Mouse (Mus musculus) liver, embryonic 14.5 days (tissue): ENCODE measurements around the gene Ces1e. TPM values are rescaled to one million over a fixed set of nuclear protein-coding genes. Genes with fewer than 3 reads are reported as not detected.

ENCODE experiments used
- ATAC-seq: fragments of 200-750 bp; cut with Nextera tagmentation; 2 replicates; pipeline ENCODE4 v1.8.0; 2017; ENCODE audit warnings: moderate number of reproducible peaks, mild to moderate bottlenecking, moderate library complexity; ENCODE audit not compliant: insufficient read depth
- DNase-seq, 3 experiments: peaks; one replicate each; pipeline ENCODE4 v3.0.0-alpha.2; 2012 to 2013; ENCODE audit warnings: low read depth in 3 of 3, low spot score in 3 of 3
- H3K27ac ChIP-seq: fragments of 300-500 bp; sonication (generic); 2 replicates; pipeline ENCODE4 v1.5.1; 2014; ENCODE audit warnings: moderate library complexity, mild to moderate bottlenecking, control low read depth, inconsistent platforms
- H3K27me3 ChIP-seq: fragments of 300-500 bp; sonication (generic); 2 replicates; pipeline ENCODE4 v1.6.1; 2014; ENCODE audit warnings: mild to moderate bottlenecking, low read length, moderate library complexity; ENCODE audit not compliant: control insufficient read depth, insufficient read depth
- H3K36me3 ChIP-seq: fragments of 300-500 bp; sonication (generic); replicated peaks from 2 replicates; pipeline ENCODE4 v1.6.1; 2014; ENCODE audit warnings: low read depth; ENCODE audit not compliant: control insufficient read depth, insufficient read depth
- H3K4me1 ChIP-seq, 2 experiments: fragments of 200-500 bp in 1 of 2; fragments of 300-500 bp in 1 of 2; sonication (generic) in 1 of 2; replicated peaks; 2 replicates each; pipeline ENCODE4 v1.6.1; 2012 to 2014; ENCODE audit warnings: antibody characterized with exemption in 1 of 2, inconsistent platforms in 1 of 2, low read length in 1 of 2; ENCODE audit not compliant: control insufficient read depth in 2 of 2, insufficient read depth in 2 of 2
- H3K4me2 ChIP-seq: fragments of 300-500 bp; sonication (generic); 2 replicates; pipeline ENCODE4 v1.6.1; 2014; ENCODE audit warnings: low read depth, mild to moderate bottlenecking, control low read depth, moderate library complexity
- H3K4me3 ChIP-seq, 2 experiments: fragments of 200-500 bp in 1 of 2; fragments of 300-500 bp in 1 of 2; sonication (generic) in 1 of 2; 2 replicates each; pipeline ENCODE4 v1.5.1; 2012 to 2014; ENCODE audit warnings: low read depth in 2 of 2, low read length in 2 of 2, mild to moderate bottlenecking in 2 of 2, control low read depth in 1 of 2, inconsistent platforms in 1 of 2, moderate library complexity in 1 of 2; ENCODE audit not compliant: insufficient read depth in 1 of 2
- H3K9ac ChIP-seq: fragments of 300-500 bp; sonication (generic); replicated peaks from 2 replicates; pipeline ENCODE4 v1.6.1; 2014; ENCODE audit warnings: mild to moderate bottlenecking, control low read depth, moderate library complexity
- H3K9me3 ChIP-seq: fragments of 300-500 bp; sonication (generic); 2 replicates; pipeline ENCODE4 v1.6.1; 2016; ENCODE audit warnings: low read length, mixed read lengths; ENCODE audit not compliant: control insufficient read depth
- CTCF ChIP-seq: IDR thresholded peaks from 2 replicates; pipeline ENCODE4 v1.5.1; 2016; ENCODE audit warnings: antibody characterized with exemption, low read depth, control low read depth
- EP300 ChIP-seq: IDR thresholded peaks from 2 replicates; pipeline ENCODE4 v1.6.1; 2016; ENCODE audit warnings: antibody characterized with exemption, low read depth
- WGBS: fragments of 180-500 bp; shearing (Covaris S2); extraction: QIAGEN DNeasy Blood & Tissue Kit; methylation state at CpG from one replicate; pipeline ENCODE4 v1.1.7; 2014; ENCODE audit not compliant: insufficient replicate concordance; 5-methylcytosine and 5-hydroxymethylcytosine counted together
- polyA plus RNA-seq, 2 experiments: library from polyadenylated mRNA; depleted of rRNA in 1 of 2; stranded (reverse) in 1 of 2; unstranded in 1 of 2; fragments of >200 nt; fragmentation: Nextera tagmentation in 1 of 2; extraction: Ambion mirVana in 1 of 2; gene quantifications; 2 replicates each; pipeline versions ENCODE4 v1.2.1 to v1.2.3; 2012 to 2014

Ces1e gene
- polyA plus RNA-seq, 2 experiments = 1.4 to 1.9 TPM

- H3K9me3 ChIP-seq = no peaks in the 10 kb centered on the region
- ATAC-seq (no peak), DNase-seq (no peak)
- H3K27me3 ChIP-seq = no peaks in the 10 kb centered on the region
- H3K4me3 ChIP-seq = no peak overlapping the region
- WGBS = 33% methylated on average over 2 of the region's 2 CpGs
- no peak overlapping the region for H3K4me2 ChIP-seq
- H3K36me3 ChIP-seq = no peaks in the 10 kb centered on the region
- H3K9ac ChIP-seq = no peak overlapping the region
- H3K4me1 ChIP-seq = no peaks in the 10 kb centered on the region; a peak in 1 of 4 replicates
- TF ChIP-seq CTCF (no peak), EP300 (no peak)
- no peak overlapping the region for H3K27ac ChIP-seq
These were observed 32.0 kb upstream of the Ces1e start for GRCm38 (mm10) chr8:93261436-93261835.

GRCm38 (mm10) chr8:93252400-93252925 is 23.0 kb upstream of the Ces1e start:
- 72% methylated on average over 1 of the region's 1 CpGs for WGBS

GRCm38 (mm10) chr8:93246057-93246456 is 16.6 kb upstream of the Ces1e start:
- Histone ChIP-seq H3K4me3 (no peak overlapping the region), H3K4me1 (no peaks in the 10 kb centered on the region; a peak in 1 of 4 replicates), H3K27ac (no peak overlapping the region), H3K4me2 (no peak overlapping the region), H3K9ac (no peak overlapping the region), H3K27me3 (no peaks in the 10 kb centered on the region), H3K9me3 (no peaks in the 10 kb centered on the region), H3K36me3 (no peaks in the 10 kb centered on the region)
- WGBS = 55% methylated on average over 2 of the region's 2 CpGs
- DNase-seq (no peak), ATAC-seq (no peak)
- TF ChIP-seq EP300 (no peak), CTCF (no peak)

More at GRCm38 (mm10) chr8:93252400-93252925, 23.0 kb upstream of the Ces1e start:
- no peaks in the 10 kb centered on the region for H3K9me3 ChIP-seq
- TF ChIP-seq CTCF = no peak
- no peak; the same call in 1 of the 2 replicates for TF ChIP-seq EP300
- no peaks in the 10 kb centered on the region for H3K36me3 ChIP-seq
- H3K4me3 ChIP-seq = no peak overlapping the region
- peak in 2 of 3 experiments; percentile 13 to 23 for DNase-seq
- ATAC-seq = peak; percentile 60; the same call in 1 of the 2 replicates
- H3K4me1 ChIP-seq = no peaks in the 10 kb centered on the region; a peak in 1 of 4 replicates
- H3K27me3 ChIP-seq = no peaks in the 10 kb centered on the region
- no peak overlapping the region for H3K4me2 ChIP-seq
- H3K9ac ChIP-seq = no peak overlapping the region
- H3K27ac ChIP-seq = no peak overlapping the region

GRCm38 (mm10) chr8:93239884-93240283 is 10.5 kb upstream of the Ces1e start:
- no peaks in the 10 kb centered on the region for H3K36me3 ChIP-seq
- no peak for DNase-seq
- no peak overlapping the region for H3K4me2 ChIP-seq
- no peak for TF ChIP-seq EP300
- no peak for TF ChIP-seq CTCF
- no peak for ATAC-seq
- no peak overlapping the region for H3K27ac ChIP-seq
- no peak overlapping the region for H3K9ac ChIP-seq
- no peaks in the 10 kb centered on the region for H3K4me1 ChIP-seq
- H3K9me3 ChIP-seq = no peaks in the 10 kb centered on the region
- H3K4me3 ChIP-seq = no peak overlapping the region
- no peaks in the 10 kb centered on the region for H3K27me3 ChIP-seq

- H3K27me3 ChIP-seq = no peaks in the 10 kb centered on the region
- no peaks in the 10 kb centered on the region for H3K9me3 ChIP-seq
- no peak overlapping the region for H3K9ac ChIP-seq
- ATAC-seq (no peak), DNase-seq (no peak)
- 61% methylated on average over 1 of the region's 1 CpGs for WGBS
- no peak overlapping the region for H3K4me3 ChIP-seq
- H3K27ac ChIP-seq = no peak overlapping the region
- H3K4me2 ChIP-seq = no peak overlapping the region
- H3K36me3 ChIP-seq = no peaks in the 10 kb centered on the region
- TF ChIP-seq CTCF (no peak), EP300 (no peak)
- no peaks in the 10 kb centered on the region for H3K4me1 ChIP-seq
These were observed 6.3 kb upstream of the Ces1e start for GRCm38 (mm10) chr8:93235681-93236080.
